Mouse (Mus musculus) liver, adult (tissue): ENCODE measurements around the gene Tbck.

Experiments
- GATA4 ChIP-seq: IDR thresholded peaks from 2 replicates; pipeline ENCODE4 v1.6.1; 2014; ENCODE audit warnings: mild to moderate bottlenecking, low read length; ENCODE audit not compliant: insufficient replicate concordance

The Tbck gene

DNA sequence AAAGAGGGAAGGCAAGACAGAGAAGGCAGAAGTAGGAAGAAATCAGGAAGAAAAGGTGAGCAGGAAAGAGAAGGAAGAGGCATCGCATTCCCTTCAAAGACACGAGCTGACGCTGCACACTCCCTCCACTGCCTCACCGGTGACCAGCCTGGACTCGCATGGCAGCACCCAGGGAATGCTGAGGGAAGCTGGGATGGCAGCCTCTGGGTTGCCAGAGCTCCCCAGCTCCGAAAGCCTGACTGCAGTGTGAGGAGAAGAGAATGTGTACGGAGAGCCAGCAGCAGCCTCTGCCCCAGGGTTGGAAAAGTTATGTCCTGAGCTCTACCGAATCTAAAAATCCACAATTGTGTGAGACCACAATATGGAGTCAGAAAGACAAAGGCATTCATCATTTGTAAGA, 155.6 kb downstream of the Tbck start:
- no peak for TF ChIP-seq GATA4

DNA sequence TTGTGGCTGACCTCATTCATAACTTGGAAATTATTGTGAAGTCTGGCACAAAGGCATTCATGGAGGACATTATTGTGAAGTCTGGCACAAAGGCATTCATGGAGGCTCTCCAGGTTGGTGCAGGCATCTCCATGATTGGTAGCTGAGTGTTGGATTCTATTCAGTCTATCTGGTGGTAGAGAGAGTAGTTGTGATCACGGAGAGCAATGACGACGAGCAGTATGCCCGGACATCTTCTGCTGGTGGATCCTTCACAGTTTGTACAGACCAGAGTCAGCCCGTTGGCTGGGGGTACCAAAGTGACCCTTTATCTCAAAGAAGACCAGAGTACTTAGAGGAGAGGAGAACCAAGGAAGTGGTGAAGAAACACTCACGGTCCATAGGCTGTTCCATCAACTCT, 158.7 kb downstream of the Tbck start:
- TF ChIP-seq GATA4, result no peak

DNA sequence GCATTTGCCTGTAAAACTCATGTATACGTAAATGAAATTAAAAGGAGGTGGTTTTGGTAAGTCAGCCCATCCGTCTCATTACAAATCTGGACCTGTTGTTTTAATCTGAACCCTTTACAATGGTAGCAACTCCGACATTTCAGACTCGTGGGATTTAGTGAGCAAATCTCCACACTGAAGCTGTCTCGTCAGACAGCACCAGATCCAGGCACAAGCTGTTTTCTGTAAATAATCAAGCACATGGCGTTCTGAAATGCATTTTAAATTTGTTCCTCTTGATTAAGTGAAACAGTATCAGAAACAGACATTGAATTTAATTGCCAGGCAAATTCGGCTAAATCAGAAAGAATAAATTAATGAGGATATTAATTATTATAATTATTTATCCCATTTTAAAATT, 165.7 kb downstream of the Tbck start:
- TF ChIP-seq GATA4, result no peak

DNA sequence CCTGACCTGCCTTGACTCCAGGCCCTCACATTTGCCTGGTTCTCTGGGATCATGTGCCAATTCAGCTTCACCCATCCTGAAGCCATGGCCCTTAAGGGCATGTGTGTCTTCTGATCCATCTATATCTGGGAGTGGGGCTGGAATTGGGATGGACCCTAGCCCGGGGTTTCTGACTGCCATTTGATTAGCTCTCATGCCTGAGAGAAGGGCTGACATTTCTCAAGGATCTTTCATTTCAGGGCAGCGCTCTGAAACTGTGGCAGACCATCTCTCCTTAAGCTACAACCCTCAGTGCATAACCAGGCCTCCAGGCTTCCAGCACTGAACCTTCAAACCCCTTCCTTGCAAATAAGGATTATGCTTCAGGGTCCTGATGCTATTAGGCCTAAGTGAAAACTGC, 166.5 kb downstream of the Tbck start:
- TF ChIP-seq GATA4, result no peak

DNA sequence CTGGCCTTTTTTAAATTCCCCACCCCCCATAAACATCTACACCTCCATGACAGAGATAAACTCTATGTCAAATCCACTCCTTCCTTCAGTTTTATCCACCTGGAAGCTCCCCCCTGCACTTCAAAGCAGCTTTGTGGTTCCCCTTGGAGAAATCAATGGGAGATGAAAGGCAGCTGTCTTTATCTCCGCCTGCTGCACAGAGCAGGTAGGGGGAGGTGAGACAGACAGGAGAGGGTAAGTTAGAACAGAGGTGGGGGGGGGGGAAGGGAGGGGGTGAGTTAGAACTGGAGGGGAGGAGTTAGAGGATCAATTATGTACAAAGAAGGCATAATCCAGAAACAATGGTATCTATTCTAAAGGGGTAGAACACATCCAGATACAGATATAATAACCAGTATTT, 167.5 kb downstream of the Tbck start:
- TF ChIP-seq GATA4, result no peak

DNA sequence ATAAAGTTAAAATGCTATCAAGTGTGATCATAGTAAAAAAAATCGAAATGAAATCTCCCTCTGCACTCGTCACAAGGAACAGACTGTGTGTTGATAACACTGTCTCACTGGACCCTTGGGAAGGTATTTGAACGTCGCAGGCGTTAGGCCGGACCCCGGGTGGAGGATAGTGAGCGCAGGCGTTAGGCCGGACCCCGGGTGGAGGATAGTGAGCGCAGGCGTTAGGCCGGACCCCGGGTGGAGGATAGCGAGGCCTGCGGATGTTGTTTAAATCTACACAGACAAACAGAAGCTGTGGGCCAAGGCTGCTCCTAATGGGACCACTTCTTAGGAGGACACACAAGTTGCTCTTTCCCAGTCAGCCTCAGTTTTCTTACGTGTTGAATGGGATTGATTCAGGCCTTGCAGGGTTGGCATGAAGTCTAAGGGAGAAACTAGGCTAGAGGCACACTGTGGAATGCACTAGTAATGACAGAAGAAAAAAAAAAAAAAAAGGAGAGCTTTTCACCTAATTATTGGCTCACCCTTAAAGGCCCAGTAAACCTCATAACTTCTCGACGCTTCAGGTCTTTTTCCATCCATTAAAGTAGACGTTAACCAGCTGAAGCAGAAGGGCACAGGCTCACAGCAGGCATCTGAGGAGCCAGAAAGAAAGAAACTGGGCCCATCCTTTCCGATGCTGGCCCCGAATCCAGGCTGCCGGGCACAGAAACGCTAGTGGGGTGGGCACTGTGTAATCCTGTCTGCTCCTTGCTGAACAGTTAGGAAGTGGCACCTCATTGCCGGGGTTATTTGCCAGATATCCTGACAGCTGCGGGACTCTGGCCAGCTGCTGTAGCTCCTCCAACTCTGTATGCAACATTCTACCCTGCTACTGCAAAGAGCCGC, 168.1 kb downstream of the Tbck start:
- no peak for TF ChIP-seq GATA4

DNA sequence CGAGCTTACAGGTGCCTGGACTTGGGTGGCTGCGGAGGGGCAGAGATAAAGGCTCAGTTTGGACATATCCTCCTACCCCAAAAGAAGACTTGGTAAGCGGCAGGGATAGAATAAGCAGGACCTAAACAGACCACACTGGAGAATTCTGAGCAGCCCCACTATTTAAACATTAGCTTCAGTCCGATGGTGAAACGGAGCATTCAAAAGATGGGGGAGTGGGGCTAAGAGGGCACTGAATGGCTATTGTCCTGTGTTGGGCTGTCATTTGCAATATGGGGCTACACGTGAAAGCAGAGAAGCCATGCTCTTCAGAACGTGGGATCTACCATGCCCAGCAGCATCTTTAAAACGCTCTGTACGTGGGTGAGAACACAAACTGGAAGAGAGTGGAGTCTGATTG, 170.3 kb downstream of the Tbck start:
- TF ChIP-seq GATA4, result no peak

DNA sequence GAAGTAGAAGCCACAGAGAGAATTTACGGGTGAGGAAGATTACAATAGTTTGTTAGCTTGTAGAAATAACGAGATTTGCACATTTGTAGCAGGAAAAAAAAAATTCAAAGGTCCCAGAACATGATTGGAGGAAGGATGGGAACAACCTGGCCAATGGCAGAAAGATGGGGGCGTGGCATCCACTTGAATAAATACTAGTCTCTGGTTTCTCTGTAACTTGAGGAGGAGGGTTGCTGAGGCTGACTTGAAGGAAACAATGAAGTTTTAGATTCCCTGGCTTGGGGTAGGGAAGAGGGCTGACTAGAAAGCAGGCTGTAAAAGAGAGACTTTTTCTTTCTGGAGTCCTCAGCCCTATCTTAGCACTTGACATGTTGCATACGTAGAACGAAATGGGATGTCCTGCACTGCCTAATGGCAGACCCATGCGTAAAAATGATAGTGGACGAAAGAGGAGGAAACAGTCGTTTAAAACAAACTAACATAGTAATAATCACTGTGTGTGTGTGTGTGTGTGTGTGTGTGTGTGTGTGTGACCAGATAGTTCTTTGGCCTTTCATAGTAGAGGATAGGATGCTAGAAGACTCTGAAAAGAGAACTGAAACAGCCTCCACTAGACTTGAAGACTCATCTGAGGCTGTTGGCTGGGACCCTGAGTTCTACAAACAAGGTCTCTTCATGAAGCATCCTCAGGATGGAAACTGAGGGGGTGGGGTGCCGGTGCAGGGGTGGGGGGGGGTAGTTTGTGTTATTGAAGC, 171.7 kb downstream of the Tbck start:
- TF ChIP-seq GATA4, result no peak

DNA sequence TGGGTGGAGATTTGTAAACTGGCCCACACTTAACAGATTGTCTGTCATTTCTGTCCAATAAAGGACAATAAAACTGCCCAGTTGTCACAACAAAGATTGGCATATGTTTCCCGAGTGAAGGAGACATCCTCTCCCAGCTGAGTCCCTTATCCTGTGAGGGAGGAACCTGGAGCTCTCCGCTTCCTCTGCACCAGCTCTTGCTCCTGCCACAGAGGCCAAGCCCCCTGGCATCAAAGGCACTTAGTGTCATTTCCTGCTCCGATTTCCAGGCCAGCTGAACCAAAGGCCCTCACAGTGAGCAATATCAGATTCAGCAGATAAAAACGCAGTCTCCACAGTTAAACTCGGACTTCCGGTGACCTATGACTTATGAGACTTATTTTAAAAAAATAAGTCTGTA, 172.7 kb downstream of the Tbck start:
- 0 out of 2 replicates have a peak, but pooled peaks have one; percentile 42 for TF ChIP-seq GATA4

DNA sequence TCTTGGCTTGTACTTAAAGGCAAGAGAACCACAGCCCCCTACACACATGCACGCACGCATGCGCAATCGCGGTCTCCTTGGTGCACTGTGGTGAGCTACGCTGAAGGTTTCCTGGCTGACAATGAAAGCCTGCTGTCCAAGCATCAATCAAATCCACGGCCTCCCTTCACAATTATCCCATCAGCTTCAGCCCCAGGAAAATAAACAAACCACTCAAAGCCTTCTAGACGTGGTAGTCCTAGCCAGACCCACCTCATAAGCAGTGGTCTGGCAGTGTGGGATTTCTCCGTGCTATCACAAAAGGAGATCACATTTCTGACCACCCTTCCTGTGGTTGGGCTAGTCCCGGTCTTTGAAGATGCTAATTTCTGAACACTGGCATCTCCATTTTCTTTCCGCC, 174.9 kb downstream of the Tbck start:
- TF ChIP-seq GATA4, result no peak

DNA sequence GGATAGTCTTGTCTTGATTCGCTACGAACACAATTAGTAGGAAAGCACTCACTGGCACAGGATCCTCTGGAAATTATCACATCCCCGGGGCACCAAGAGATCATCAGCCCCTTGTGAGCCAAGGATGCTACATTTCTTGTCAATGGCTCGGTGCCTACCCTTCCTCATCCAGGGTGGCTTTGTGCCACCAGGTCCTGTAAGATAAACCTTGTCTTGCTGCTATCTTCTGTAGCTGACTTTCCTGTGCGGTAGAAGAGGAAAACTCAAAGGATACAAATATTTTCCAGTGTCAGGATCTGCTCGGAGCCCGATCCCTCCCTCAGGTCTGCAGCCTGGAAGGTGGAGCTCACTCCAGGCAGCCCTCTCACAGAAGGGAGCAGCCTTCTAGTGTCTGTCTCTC, 175.6 kb downstream of the Tbck start:
- no peak for TF ChIP-seq GATA4

DNA sequence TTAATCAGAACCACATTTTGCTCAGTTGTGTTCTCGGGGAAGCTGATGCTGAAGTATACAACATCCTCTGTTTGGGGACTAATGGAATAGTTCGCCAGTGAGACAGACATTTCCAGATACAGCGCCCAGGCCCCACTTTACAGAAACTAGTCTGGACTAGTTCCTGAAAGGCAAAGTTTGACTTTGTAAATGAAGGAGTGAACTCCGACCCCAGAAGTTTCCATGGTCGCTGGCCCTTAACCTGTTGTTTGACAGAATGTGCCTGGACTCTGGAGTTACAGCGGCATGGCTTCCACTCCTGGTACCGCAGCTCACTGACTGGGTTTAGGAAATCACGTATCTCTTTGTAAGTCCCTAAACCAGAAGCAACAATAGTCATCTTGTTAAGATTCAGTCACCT, 176.9 kb downstream of the Tbck start:
- no peak for TF ChIP-seq GATA4

DNA sequence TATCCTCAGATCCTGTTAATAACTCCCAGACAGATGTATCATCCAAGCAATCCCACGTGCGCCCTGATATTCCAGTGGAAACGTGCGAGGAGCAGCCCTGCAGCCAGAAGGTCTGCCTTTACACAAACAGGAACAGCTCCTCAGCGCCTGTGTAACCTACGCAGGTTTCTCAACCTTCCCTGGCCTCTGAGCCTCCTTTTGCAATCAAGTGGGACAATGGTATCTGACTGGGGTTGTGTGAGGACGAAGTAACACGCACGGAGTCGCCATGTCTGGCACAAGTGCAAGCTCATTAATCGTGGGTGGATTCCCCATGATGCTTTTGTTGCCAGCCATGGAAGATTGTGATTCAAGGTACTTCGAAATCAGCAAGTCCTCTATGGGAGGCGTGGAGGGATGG, 179.9 kb downstream of the Tbck start:
- no peak for TF ChIP-seq GATA4

DNA sequence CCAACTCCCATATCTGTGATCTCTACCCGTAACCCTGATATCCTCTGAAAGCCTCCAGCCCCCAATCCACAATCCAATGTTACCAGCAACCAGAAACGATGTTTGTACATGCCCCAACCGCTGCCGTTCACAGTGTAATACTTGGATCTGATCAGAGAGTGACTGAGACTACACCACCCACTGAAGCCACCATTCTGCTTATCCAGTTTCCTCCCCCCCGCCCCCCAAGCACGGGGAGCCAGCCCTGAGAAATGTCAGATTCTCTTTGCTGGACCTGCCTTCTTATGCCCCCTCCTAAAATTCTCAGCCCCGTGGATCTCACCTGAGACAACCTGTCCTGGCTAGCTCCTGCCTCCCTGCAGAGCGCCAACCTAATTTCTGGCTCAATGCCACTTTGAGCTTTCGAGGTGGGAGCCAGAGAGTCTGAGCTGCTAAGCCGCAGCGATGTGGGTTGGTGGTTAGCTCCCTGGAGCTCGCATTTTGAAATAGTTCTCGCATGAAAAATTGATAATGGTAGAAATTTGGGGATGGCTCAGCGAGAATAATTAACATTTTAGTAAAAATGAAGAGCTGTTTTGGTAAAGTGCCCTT, 180.5 kb downstream of the Tbck start:
- no peak for TF ChIP-seq GATA4

DNA sequence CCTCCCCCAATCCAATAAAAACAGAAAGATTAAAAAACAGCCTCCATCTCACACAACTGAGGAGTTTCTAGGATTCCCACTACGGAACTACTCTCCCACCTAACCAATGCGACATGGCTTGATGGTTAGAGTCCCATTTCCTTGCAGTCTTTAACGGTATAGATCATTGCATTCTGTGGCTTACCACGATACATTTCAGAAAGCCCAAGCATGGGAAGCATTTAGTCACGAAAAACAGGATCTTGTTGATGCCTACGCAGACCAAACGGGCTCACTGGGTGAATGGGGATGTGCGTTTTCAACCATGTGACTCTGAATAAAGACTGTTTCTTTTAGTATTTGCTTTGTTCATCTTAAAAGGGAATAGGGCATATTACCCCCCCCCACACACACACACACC, 181.0 kb downstream of the Tbck start:
- TF ChIP-seq GATA4, result no peak

DNA sequence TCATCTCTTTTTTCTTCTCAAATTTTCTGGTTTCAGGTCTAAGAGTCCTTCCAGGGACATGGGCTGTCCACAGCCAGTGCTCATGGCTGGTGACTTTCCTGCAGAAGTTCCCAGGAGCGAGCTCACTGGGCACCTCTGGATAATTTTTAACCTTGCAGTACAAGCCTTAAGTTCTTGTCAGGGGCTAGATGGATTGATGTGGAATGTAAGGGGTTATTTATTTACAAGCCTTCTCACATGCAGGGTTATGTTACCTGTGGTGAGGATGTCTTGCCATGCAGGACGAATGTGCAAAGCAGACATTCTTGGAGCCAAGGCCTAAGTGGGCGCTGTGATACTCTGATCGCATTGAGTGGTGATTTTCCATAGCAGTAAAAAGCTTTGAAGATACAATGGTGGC, 181.7 kb downstream of the Tbck start:
- no peak for TF ChIP-seq GATA4
